ENCODE assay signal across 8 mouse cellular contexts in the genomic region with DNA sequence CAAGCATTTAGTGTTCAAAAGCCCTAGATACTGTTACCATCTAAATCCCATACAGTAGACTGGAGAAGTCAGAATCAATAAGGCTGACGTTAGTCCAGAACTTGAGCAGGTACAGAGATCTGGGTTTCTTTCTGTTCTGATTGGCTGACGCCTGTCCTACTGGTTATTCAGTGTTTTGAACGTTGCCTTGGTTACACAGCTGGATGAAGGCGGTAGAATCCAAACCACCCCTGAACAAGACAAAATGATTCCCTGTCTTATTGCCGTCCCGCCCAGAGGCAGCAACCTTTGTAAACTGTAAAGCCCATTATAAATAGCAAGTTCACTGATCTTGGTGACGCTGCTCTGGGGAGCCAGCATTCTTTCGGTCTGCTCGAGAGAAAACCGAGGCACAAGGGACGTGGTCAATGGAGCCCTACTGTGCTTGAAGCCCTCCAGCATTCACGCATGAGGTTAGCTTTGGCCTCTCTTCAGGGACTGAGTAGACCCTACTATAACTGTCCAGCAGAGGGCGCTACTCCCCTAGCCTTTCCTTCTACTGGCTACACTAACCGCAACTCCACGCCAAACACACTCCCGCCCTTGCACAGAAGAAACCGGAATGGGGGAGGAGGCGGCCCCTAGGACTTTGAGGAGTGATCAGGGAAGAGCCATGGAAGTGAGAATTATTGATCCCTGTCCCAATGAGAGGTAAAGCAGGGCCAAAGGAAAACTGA. TPM values are rescaled to one million over a fixed set of nuclear protein-coding genes. Genes with fewer than 3 reads are reported as not detected.
DNase-seq lines count a peak whose midpoint lies in the region; ATAC-seq and TF ChIP-seq lines count a peak whose summit lies in the region.

No protein-coding gene starts in this region.

- 2% methylated on average over 18 of the region's 18 CpGs for WGBS in forebrain, embryonic 10.5 days
- WGBS in heart, embryonic 15.5 days, result 5% methylated on average over 18 of the region's 18 CpGs
- WGBS in liver, embryonic 14.5 days (ENCODE audit: insufficient replicate concordance), result 12% methylated on average over 18 of the region's 18 CpGs
- 5% methylated on average over 18 of the region's 18 CpGs for WGBS in stomach, embryonic 15.5 days

- peak overlapping the region; percentile 85 for H3K4me2 ChIP-seq in heart, embryonic 15.5 days
- peak overlapping the region; percentile 82 for H3K4me2 ChIP-seq in liver, embryonic 14.5 days (ENCODE audit: low read depth)
- peak overlapping the region; percentile 86 for H3K4me2 ChIP-seq in stomach, embryonic 15.5 days

- H3K9me3 ChIP-seq in forebrain, embryonic 10.5 days, result no peaks in the 10 kb centered on the region
- no peaks in the 10 kb centered on the region for H3K9me3 ChIP-seq in heart, embryonic 15.5 days (replicated peaks)
- no peaks in the 10 kb centered on the region for H3K9me3 ChIP-seq in liver, embryonic 14.5 days (ENCODE audit: control insufficient read depth, low read length)
- H3K9me3 ChIP-seq in stomach, embryonic 15.5 days, result no peaks in the 10 kb centered on the region

- H3K4me3 ChIP-seq in forebrain, embryonic 10.5 days, result peak overlapping the region; percentile 63
- peak overlapping the region; percentile 53 for H3K4me3 ChIP-seq in heart, embryonic 15.5 days
- peak overlapping the region; percentile 52 to 59 for H3K4me3 ChIP-seq in liver, embryonic 14.5 days (ENCODE audit: insufficient read depth in 1 of 2, low read depth in 2 of 2, low read length in 2 of 2)
- peak overlapping the region; percentile 44 for H3K4me3 ChIP-seq in stomach, embryonic 15.5 days (replicated peaks)

- H3K4me1 ChIP-seq in forebrain, embryonic 10.5 days, result peaks cover 85% of the 10 kb centered on the region
- peaks cover 73% of the 10 kb centered on the region for H3K4me1 ChIP-seq in heart, embryonic 15.5 days (replicated peaks)
- peaks cover 19 to 39% of the 10 kb centered on the region in 2 experiments for H3K4me1 ChIP-seq in liver, embryonic 14.5 days (replicated peaks; ENCODE audit: control insufficient read depth in 2 of 2, insufficient read depth in 2 of 2, low read length in 1 of 2)
- peaks cover 52% of the 10 kb centered on the region for H3K4me1 ChIP-seq in stomach, embryonic 15.5 days

- DNase-seq in CD8-positive naive resting alpha-beta T cell, adult 2 months (ENCODE audit: low read depth in 2 of 2, low spot score in 2 of 2), result peak; percentile 83 to 89
- peak; percentile 92 for DNase-seq in c-Kit-positive CD71-negative TER-119-negative erythroid progenitor cells, embryonic 14.5 days (ENCODE audit: low read depth)
- peak; percentile 96 for DNase-seq in forebrain, embryonic 10.5 days (ENCODE audit: extremely low spot score, low spot score)
- peak; percentile 95 to 98 for DNase-seq in kidney, postnatal 25 days
- DNase-seq in liver, embryonic 14.5 days (ENCODE audit: low read depth in 3 of 3, low spot score in 3 of 3), result peak; percentile 87 to 89 (median 87)
- DNase-seq in neural tube, embryonic 10.5 days (ENCODE audit: extremely low spot score, low spot score), result peak; percentile 96

- peak; percentile 99 for TF ChIP-seq CTCF in liver, embryonic 14.5 days (IDR thresholded peaks at IDR 0.05; ENCODE audit: low read depth)

- H3K9ac ChIP-seq in heart, embryonic 15.5 days, result peak overlapping the region; percentile 78
- peak overlapping the region; percentile 56 for H3K9ac ChIP-seq in liver, embryonic 14.5 days (replicated peaks)
- no peak overlapping the region for H3K9ac ChIP-seq in stomach, embryonic 15.5 days

- no peak for TF ChIP-seq EP300 in liver, embryonic 14.5 days (IDR thresholded peaks at IDR 0.05; ENCODE audit: low read depth)

- ATAC-seq in heart, embryonic 15.5 days (replicated peaks; ENCODE audit: insufficient number of reproducible peaks, insufficient read depth, low FRiP score, low read depth), result peak; percentile 51
- ATAC-seq in liver, embryonic 14.5 days (ENCODE audit: insufficient read depth), result peak; percentile 70
- ATAC-seq in stomach, embryonic 15.5 days (ENCODE audit: insufficient read depth, low FRiP score, low read depth), result peak; percentile 72

- H3K27me3 ChIP-seq in forebrain, embryonic 10.5 days (ENCODE audit: poor library complexity, severe bottlenecking), result peaks cover 12% of the 10 kb centered on the region
- no peaks in the 10 kb centered on the region for H3K27me3 ChIP-seq in heart, embryonic 15.5 days
- H3K27me3 ChIP-seq in liver, embryonic 14.5 days (ENCODE audit: control insufficient read depth, insufficient read depth, low read length), result no peaks in the 10 kb centered on the region
- H3K27me3 ChIP-seq in stomach, embryonic 15.5 days (replicated peaks), result no peaks in the 10 kb centered on the region

- H3K27ac ChIP-seq in forebrain, embryonic 10.5 days, result peak overlapping the region; percentile 99
- peak overlapping the region; percentile 98 for H3K27ac ChIP-seq in heart, embryonic 15.5 days
- H3K27ac ChIP-seq in liver, embryonic 14.5 days, result peak overlapping the region; percentile 73
- H3K27ac ChIP-seq in stomach, embryonic 15.5 days, result peak overlapping the region; percentile 98

- H3K36me3 ChIP-seq in forebrain, embryonic 10.5 days (replicated peaks), result no peaks in the 10 kb centered on the region
- no peaks in the 10 kb centered on the region for H3K36me3 ChIP-seq in heart, embryonic 15.5 days
- no peaks in the 10 kb centered on the region for H3K36me3 ChIP-seq in liver, embryonic 14.5 days (replicated peaks; ENCODE audit: control insufficient read depth, insufficient read depth, low read depth)
- no peaks in the 10 kb centered on the region for H3K36me3 ChIP-seq in stomach, embryonic 15.5 days

RNA-seq across cellular contexts. Expression of gene Tex44, which starts 14.2 kb away (rescaled TPM):
- not detected in 2 replicates for polyA plus RNA-seq in forebrain, embryonic 10.5 days (2016; fragmentation: Nextera tagmentation; extraction: Ambion mirVana)
- polyA plus RNA-seq in heart, embryonic 15.5 days (2015; fragmentation: Nextera tagmentation; extraction: Ambion mirVana), result not detected in 2 replicates
- polyA plus RNA-seq in liver, embryonic 14.5 days (2012; rRNA removed), result not detected in 2 replicates
- not detected in 2 replicates for polyA plus RNA-seq in liver, embryonic 14.5 days (2014; fragmentation: Nextera tagmentation; extraction: Ambion mirVana)
- not detected in 2 replicates for polyA plus RNA-seq in stomach, embryonic 15.5 days (2015; fragmentation: Nextera tagmentation; extraction: Ambion mirVana)

RNA-seq across cellular contexts. Expression of gene Nmur1, which starts 14.3 kb away (rescaled TPM):
- 0.17 and 0.27 TPM in 2 replicates for polyA plus RNA-seq in forebrain, embryonic 10.5 days (2016; fragmentation: Nextera tagmentation; extraction: Ambion mirVana)
- polyA plus RNA-seq in heart, embryonic 15.5 days (2015; fragmentation: Nextera tagmentation; extraction: Ambion mirVana), result not detected in 2 replicates
- not detected in 2 replicates for polyA plus RNA-seq in liver, embryonic 14.5 days (2012; rRNA removed)
- not detected in 2 replicates for polyA plus RNA-seq in liver, embryonic 14.5 days (2014; fragmentation: Nextera tagmentation; extraction: Ambion mirVana)
- polyA plus RNA-seq in stomach, embryonic 15.5 days (2015; fragmentation: Nextera tagmentation; extraction: Ambion mirVana), result not detected in 2 replicates

Comparison
In these comparisons a context has a peak if more than half of its experiments do, and no peak if none do; other contexts are left out.
1. Peak in every context shown above with its lines: DNase-seq, ATAC-seq, H3K4me3 ChIP-seq and H3K27ac ChIP-seq.